Mouse (Mus musculus) adrenal gland, postnatal 25 days (tissue): ENCODE data around the gene Rnf213. TPM values are rescaled to one million over a fixed set of nuclear protein-coding genes. Genes with fewer than 3 reads are reported as not detected.

Experiments used
- DNase-seq: peaks from one replicate; pipeline ENCODE4 v3.0.0; 2021; ENCODE audit warnings: mixed read lengths
- microRNA-seq, 2 experiments: library from miRNA; unstranded; fragments of <30 nt; microRNA quantifications; one replicate each; pipeline ENCODE4 v1.2.0; 2021
- total RNA-seq: library from RNA; stranded (reverse); gene quantifications from 2 replicates; pipeline ENCODE4 v1.2.3, GENCODE M21; 2021

The Rnf213 gene
- total RNA-seq, 1 experiment from 2014 or later = 46.2 TPM

- peak; percentile 56 for DNase-seq
Measured at GRCm38 (mm10) chr11:119516677-119517361, 123.9 kb downstream of the Rnf213 start.

GRCm38 (mm10) chr11:119519387-119519786 lies 126.5 kb downstream of the Rnf213 start:
- DNase-seq = no peak

DNA sequence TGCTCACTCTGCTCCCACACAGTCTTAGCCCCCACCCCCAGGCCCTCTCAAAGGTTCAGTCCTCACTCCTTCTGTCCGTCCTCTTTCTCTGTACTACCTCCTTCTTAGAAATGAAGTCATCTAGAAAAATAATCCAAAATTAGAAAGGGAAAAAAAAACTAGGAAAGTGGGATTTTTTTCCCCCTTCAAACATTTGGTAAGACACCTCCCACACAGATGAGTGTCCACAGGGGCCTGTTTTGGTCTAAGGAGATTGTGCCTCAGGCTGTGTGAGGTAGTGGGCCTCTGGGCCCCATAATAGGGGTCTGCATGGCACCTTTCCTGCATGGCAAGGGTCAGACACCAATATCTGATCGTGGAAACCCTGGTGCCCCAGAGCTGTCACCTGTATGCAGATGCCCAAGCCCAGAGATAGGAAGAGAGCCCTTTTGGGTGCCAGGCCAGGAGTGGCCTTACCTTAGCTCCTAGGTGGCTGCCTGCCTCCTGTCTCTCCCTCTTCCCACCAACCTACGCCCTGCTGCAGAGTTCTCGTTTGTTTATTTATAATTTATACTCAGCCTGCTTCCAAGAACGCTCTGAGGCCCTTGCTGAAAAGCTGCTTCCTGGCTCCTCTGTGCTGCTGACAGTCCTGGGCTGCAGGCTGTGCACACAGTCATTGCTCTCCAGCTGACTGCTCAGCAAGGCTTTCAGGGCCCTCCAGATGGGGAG lies 127.3 kb downstream of the Rnf213 start:
- no peak for DNase-seq

DNA sequence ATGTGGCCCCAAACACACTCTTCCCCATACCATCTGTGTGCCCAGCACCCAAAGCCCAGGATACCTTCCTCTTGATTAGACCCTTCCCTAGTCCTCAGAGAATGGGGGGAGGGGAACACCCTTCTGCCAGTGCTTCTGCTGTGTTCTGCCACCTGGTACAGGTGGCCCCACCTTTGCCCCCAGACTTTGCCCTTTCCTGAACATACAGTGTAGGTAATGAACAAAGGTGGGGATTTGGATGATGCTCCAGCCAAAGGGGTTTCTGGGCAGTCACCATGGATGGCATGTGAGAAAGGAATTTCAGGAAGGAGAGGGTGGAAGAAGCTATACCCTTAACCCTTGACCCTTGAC lies 127.8 kb downstream of the Rnf213 start:
- no peak for DNase-seq

GRCm38 (mm10) chr11:119521920-119522710 lies 129.2 kb downstream of the Rnf213 start:
- DNase-seq = no peak

DNA sequence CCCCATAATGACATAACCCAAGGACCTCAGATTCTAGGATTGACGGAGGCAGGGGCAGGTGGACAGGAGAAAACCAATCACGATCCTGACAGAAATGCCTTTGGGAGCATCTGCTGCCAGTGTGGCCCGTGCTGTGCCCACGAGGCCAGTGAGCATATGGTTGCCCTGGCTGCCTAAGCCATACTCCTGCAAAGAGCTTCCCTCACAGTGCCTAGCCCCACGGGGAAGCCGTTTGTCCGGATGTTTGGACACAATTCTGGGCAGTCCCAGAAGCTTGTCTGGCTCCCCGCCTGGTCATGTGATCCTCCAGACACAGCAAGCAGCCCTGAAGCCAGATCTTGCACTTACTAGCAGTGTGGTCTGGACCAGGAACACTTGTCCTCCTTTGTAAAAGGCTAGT lies 129.9 kb downstream of the Rnf213 start:
- peak; percentile 58 for DNase-seq

DNA sequence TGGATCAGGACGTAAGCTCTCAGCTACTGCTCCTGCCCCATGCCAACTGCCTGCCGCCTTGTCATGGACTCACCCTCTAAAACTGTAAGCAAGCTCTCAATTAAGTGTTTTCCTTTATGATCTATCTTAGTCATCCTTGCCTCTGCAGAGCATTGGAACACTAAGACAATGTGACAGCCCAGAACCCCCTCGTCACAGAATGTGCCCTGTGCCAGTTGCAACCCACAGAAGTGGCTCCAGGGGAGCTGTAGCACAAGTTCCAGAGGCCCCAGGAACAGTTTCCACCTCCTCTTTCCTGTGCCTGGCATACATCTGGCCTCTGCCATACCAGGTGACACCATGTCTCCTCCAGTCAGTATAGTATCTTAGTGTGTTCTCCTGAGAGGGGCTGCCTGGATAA lies 130.5 kb downstream of the Rnf213 start:
- DNase-seq = no peak

- peak; percentile 89 for DNase-seq
Measured at GRCm38 (mm10) chr11:119524545-119524949, 131.6 kb downstream of the Rnf213 start.

DNA sequence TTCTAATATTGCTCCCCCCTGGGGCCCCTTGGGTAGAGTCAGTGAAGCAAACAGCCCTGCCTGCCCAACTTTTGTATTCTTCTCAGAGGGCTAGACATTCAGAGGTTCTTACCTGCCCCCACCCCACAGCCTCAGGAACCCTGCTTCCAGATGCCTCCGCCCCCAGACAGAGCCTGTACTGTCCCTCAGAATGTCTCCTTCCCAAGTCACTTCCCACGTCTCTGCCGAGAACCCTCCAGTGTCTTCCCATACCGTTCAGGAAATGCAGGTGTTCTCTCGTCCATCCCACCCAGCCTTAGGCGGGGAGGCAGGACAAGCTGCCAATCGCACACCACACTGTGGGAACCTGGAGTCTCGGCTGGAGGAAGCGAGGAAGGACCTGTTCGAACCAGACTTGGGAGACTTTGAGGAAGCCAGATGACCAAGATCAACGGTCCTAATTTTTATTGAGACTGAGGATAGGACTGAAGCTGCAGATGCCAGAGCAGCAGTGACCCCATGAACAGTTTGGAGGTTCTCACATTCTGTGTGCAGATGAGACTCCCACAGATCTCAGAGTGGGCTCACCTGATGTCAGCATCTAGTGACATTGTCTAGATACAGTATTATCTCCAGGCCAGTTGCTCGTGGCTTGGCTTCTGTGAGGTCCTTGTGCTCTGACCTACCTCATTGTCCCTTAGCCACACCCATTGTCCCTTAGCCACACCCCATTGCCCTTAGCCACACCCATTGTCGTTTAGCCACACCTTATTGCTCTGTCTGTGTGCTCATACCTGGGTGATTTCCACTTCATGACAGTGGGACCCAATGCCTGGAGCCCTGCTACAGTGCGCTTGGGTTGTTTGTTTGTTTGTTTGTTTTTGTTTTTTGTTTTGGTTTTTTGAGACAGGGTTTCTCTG lies 133.4 kb downstream of the Rnf213 start:
- no peak for DNase-seq

- no peak for DNase-seq
Measured at GRCm38 (mm10) chr11:119528930-119529329, 136.0 kb downstream of the Rnf213 start.

- DNase-seq = no peak
Measured at GRCm38 (mm10) chr11:119532460-119532859, 139.6 kb downstream of the Rnf213 start.

- no peak for DNase-seq
Measured at GRCm38 (mm10) chr11:119533745-119534144, 140.8 kb downstream of the Rnf213 start.

Small RNA genes within 50 kb of the gene (microRNA-seq; reads per million reads assigned to microRNA genes)
- gene Mir1932 = 0.71 to 2.4 reads per million in 2 experiments

Other genes with a start within 250 kb of the Rnf213 start
- gene Tbc1d16, start 164.6 kb upstream of the Rnf213 start, total RNA-seq = 12.7 and 14.3 TPM in 2 replicates
- gene Ccdc40, start 164.5 kb upstream of the Rnf213 start, total RNA-seq = 0.29 and 1.7 TPM in 2 replicates
- gene Gaa, start 125.2 kb upstream of the Rnf213 start, total RNA-seq = 101 and 102 TPM in 2 replicates
- gene Eif4a3, start 93.0 kb upstream of the Rnf213 start, total RNA-seq = 121 and 129 TPM in 2 replicates
- gene Card14, start 85.3 kb upstream of the Rnf213 start, total RNA-seq = 0.30 and 0.38 TPM in 2 replicates
- gene Sgsh, start 37.6 kb upstream of the Rnf213 start, total RNA-seq = 21.6 and 26.9 TPM in 2 replicates
- gene Slc26a11, start 37.5 kb upstream of the Rnf213 start, total RNA-seq = 9.5 and 13.1 TPM in 2 replicates
- gene Endov, start 98.2 kb downstream of the Rnf213 start, total RNA-seq = 18.7 and 28.9 TPM in 2 replicates
- 2.1 and 2.9 TPM in 2 replicates for gene Nptx1, start 154.7 kb downstream of the Rnf213 start, total RNA-seq
- 50.8 and 62.6 TPM in 2 replicates for gene Rptor, start 209.8 kb downstream of the Rnf213 start, total RNA-seq